Mouse (Mus musculus): ENCODE results near the gene Tmem176b. TPM values are rescaled to one million over a fixed set of nuclear protein-coding genes. Genes with fewer than 3 reads are reported as not detected.
A peak's percentile ranks its signal among the peaks of the same experiment; 100 is the strongest.

Tmem176b gene
- polyA plus RNA-seq, 2 experiments, result 107 to 152 TPM

- Histone ChIP-seq H3K4me3 (ENCODE audit: insufficient read depth in 1 of 2, low read depth in 2 of 2, low read length in 2 of 2) (peak overlapping the region; percentile 33 to 62; a peak in 3 of 4 replicates), H3K4me2 (ENCODE audit: low read depth) (peak overlapping the region; percentile 16), H3K27me3 (ENCODE audit: control insufficient read depth, insufficient read depth, low read length) (no peaks in the 10 kb centered on the region), H3K9ac (replicated peaks) (no peak overlapping the region), H3K9me3 (ENCODE audit: control insufficient read depth, low read length) (no peaks in the 10 kb centered on the region), H3K36me3 (replicated peaks; ENCODE audit: control insufficient read depth, insufficient read depth, low read depth) (no peaks in the 10 kb centered on the region), H3K4me1 (replicated peaks; ENCODE audit: control insufficient read depth in 2 of 2, insufficient read depth in 2 of 2, low read length in 1 of 2) (no peaks in the 10 kb centered on the region), H3K27ac (no peak overlapping the region)
- TF ChIP-seq EP300 (IDR thresholded peaks at IDR 0.05; ENCODE audit: low read depth) (no peak), CTCF (IDR thresholded peaks at IDR 0.05; ENCODE audit: low read depth) (peak; percentile 41)
- WGBS (ENCODE audit: insufficient replicate concordance), result 48% methylated on average over 11 of the region's 11 CpGs
- DNase-seq (ENCODE audit: low read depth in 3 of 3, low spot score in 3 of 3) (no peak), ATAC-seq (ENCODE audit: insufficient read depth) (no peak)
These were observed 981 bp upstream of the Tmem176b start for GRCm38 (mm10) chr6:48842111-48842842.

- no peaks in the 10 kb centered on the region for H3K4me1 ChIP-seq (replicated peaks; ENCODE audit: control insufficient read depth in 2 of 2, insufficient read depth in 2 of 2, low read length in 1 of 2)
- H3K9me3 ChIP-seq (ENCODE audit: control insufficient read depth, low read length), result no peaks in the 10 kb centered on the region
- H3K36me3 ChIP-seq (replicated peaks; ENCODE audit: control insufficient read depth, insufficient read depth, low read depth), result no peaks in the 10 kb centered on the region
- DNase-seq (ENCODE audit: low read depth in 3 of 3, low spot score in 3 of 3) (no peak), ATAC-seq (ENCODE audit: insufficient read depth) (peak; percentile 16; the same call in 1 of the 2 replicates)
- TF ChIP-seq EP300 (IDR thresholded peaks at IDR 0.05; ENCODE audit: low read depth) (no peak), CTCF (IDR thresholded peaks at IDR 0.05; ENCODE audit: low read depth) (no peak)
- no peaks in the 10 kb centered on the region for H3K27me3 ChIP-seq (ENCODE audit: control insufficient read depth, insufficient read depth, low read length)
- WGBS (ENCODE audit: insufficient replicate concordance), result 12% methylated on average over 7 of the region's 7 CpGs
- H3K27ac ChIP-seq, result no peak within 1 kb of the TSS
- H3K9ac ChIP-seq (replicated peaks), result no peak within 1 kb of the TSS; the same call in 1 of the 2 replicates
- peak within 1 kb of the TSS; percentile 53 for H3K4me2 ChIP-seq (ENCODE audit: low read depth)
- peak within 1 kb of the TSS; percentile 33 to 62 for H3K4me3 ChIP-seq (ENCODE audit: insufficient read depth in 1 of 2, low read depth in 2 of 2, low read length in 2 of 2)
These were observed 826 bp downstream of the Tmem176b start, which contains the start of gene Tmem176a for GRCm38 (mm10) chr6:48840371-48840969. Tmem176a (plus strand) TSS chr6:48840919.

GRCm38 (mm10) chr6:48838321-48839080 is 2.8 kb downstream of the Tmem176b start:
- Histone ChIP-seq H3K9ac (replicated peaks) (no peak overlapping the region), H3K4me2 (ENCODE audit: low read depth) (peak overlapping the region; percentile 53), H3K4me3 (ENCODE audit: insufficient read depth in 1 of 2, low read depth in 2 of 2, low read length in 2 of 2) (no peak overlapping the region), H3K9me3 (ENCODE audit: control insufficient read depth, low read length) (no peaks in the 10 kb centered on the region), H3K36me3 (replicated peaks; ENCODE audit: control insufficient read depth, insufficient read depth, low read depth) (no peaks in the 10 kb centered on the region), H3K4me1 (replicated peaks; ENCODE audit: control insufficient read depth in 2 of 2, insufficient read depth in 2 of 2, low read length in 1 of 2) (no peaks in the 10 kb centered on the region), H3K27ac (no peak overlapping the region), H3K27me3 (ENCODE audit: control insufficient read depth, insufficient read depth, low read length) (no peaks in the 10 kb centered on the region)
- ATAC-seq (ENCODE audit: insufficient read depth), result no peak
- TF ChIP-seq CTCF (IDR thresholded peaks at IDR 0.05; ENCODE audit: low read depth), result no peak
- no peak for TF ChIP-seq EP300 (IDR thresholded peaks at IDR 0.05; ENCODE audit: low read depth)
- no peak for DNase-seq (ENCODE audit: low read depth in 3 of 3, low spot score in 3 of 3)
- 61% methylated on average over 6 of the region's 6 CpGs for WGBS (ENCODE audit: insufficient replicate concordance)

GRCm38 (mm10) chr6:48837516-48837915 is 3.8 kb downstream of the Tmem176b start:
- TF ChIP-seq CTCF (IDR thresholded peaks at IDR 0.05; ENCODE audit: low read depth) (no peak), EP300 (IDR thresholded peaks at IDR 0.05; ENCODE audit: low read depth) (no peak)
- ATAC-seq (ENCODE audit: insufficient read depth), result no peak
- no peak overlapping the region for H3K9ac ChIP-seq (replicated peaks)
- no peaks in the 10 kb centered on the region for H3K9me3 ChIP-seq (ENCODE audit: control insufficient read depth, low read length)
- no peak overlapping the region for H3K4me3 ChIP-seq (ENCODE audit: insufficient read depth in 1 of 2, low read depth in 2 of 2, low read length in 2 of 2)
- no peak for DNase-seq (ENCODE audit: low read depth in 3 of 3, low spot score in 3 of 3)
- H3K27me3 ChIP-seq (ENCODE audit: control insufficient read depth, insufficient read depth, low read length), result no peaks in the 10 kb centered on the region
- 62% methylated on average over 7 of the region's 7 CpGs for WGBS (ENCODE audit: insufficient replicate concordance)
- no peak overlapping the region for H3K27ac ChIP-seq
- no peak overlapping the region for H3K4me2 ChIP-seq (ENCODE audit: low read depth)
- 0 out of 4 replicates have a peak, but pooled peaks cover 0 to 4% of the 10 kb centered on the region in 2 experiments for H3K4me1 ChIP-seq (replicated peaks; ENCODE audit: control insufficient read depth in 2 of 2, insufficient read depth in 2 of 2, low read length in 1 of 2)
- no peaks in the 10 kb centered on the region for H3K36me3 ChIP-seq (replicated peaks; ENCODE audit: control insufficient read depth, insufficient read depth, low read depth)
